Mouse (Mus musculus) inflammation-experienced regulatory T-cells, adult 6 months (primary cell): ENCODE data around the gene Aim2. TPM values are rescaled to one million over a fixed set of nuclear protein-coding genes. Genes with fewer than 3 reads are reported as not detected.
A peak's percentile ranks its signal among the peaks of the same experiment; 100 is the strongest.

Experiments
- ATAC-seq: one replicate; pipeline ENCODE4 v1.8.0; 2017
- polyA plus RNA-seq, 3 experiments: library from polyadenylated mRNA; unstranded; fragments of 100-300 nt; shearing (Covaris generic); gene quantifications; one replicate each; pipeline ENCODE4 v1.2.1; 2017

The Aim2 gene
- polyA plus RNA-seq, 3 experiments from 2014 or later = 49.6 to 69.8 (median 61.1) TPM

DNA sequence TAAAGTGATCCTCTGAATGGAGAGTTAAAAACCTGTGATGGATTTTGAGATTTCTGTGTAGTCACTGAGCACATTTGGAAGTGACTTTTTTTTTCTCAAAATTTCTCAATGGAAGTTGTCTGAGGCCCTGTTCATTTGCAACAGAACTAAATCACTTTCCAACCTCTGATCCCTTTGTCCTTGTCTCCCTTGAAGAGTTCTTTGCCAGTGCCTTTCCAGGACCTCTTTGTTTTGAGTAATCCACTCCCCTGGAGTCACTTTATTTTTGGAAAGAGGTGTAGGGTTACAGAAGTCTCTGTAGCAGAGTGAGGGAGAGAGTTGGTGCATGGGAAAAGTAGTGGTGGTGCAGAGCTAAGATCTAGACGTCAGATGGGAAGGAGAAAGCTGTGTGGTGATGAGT, 2.2 kb upstream of the Aim2 start:
- ATAC-seq = no peak

DNA sequence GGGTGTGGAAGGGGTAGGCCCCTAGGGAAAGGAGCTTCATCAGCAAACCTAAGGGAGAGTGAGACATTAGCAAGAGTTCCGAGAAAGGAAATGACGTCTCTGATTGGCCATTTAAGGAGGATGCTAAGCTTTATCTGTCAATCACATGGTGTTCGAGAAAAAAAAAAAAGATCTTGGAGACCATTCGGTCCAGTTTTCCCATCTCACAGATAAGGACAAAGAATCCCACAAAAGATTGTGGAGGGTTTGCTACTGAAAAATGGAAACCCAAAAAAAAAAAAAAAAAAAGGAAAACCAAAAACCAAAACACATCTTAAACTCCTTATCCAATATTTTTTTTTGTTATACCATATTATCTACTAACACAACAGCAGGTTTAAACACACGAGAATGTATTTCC, 1.5 kb upstream of the Aim2 start:
- ATAC-seq = no peak

DNA sequence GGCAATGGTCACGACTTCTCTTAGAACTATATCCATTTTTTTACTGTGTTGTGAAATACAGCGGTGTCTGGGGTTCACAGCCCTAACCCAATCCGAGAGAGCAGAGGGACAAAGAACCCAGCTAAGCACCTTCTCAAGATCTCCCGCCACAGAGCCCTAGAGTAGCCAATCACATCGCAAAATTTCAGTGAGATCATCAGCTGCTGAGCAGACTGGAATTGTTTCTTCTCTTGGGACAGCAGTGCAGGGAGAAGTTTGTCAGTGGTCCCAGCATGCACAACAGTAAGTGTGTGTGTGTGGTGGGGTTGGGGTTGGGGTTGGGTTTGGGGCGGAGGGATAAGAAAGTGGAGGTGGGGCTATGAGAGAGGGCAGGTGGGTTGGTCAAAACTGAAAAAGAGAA, 733 bp upstream of the Aim2 start:
- no peak for ATAC-seq

DNA sequence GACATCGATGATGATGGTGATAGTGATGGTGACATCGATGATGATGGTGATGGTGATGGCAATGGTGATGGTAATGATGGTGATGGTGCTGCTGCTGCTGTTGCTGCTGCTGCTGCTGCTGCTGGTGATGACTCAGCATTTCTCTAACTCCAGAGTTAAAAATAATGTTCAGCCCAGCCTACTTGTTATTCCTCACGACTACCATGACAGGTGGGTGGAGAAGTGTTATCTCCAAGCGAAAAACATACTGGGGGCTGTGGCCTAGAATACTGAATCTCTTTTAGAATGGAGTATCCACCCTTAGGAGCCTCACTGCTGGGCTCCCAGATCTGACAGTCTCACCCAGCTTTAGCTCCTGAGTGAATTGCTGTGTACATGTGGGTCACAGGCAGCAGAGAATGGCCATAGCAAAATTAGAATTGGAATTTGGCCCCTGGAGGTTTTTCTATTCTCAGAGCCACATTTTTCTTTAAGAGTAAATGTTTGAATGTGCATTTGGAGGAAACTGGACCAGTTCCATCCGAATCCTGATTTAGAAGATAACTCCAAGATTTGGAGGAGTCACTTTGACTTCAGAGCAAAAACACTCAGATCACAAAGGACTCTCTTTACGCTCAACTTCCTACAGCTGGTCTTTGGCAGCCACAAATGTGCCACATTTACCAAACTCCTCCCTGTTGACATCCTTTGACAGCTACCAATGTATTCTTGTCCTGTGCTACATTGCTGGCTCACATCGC, 4.6 kb downstream of the Aim2 start:
- no peak for ATAC-seq

DNA sequence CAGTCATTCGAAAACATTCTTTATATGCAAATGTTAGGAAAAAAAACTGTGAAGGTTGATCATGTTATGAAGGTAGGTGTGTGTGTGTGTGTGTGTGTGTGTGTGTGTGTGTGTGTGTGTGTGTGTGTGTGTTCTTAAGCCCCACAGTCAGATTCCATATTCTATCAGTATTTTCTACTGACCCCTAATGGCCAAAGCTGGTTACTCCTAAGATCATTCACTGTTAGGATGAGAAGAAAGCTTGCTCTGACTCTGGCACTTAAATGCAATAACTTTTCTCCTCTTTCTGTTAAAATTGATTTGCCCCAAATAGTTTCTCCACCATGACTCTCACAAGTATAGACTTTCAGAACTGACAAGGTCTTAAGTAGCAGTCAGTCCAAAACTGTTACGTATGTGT, 6.0 kb downstream of the Aim2 start:
- no peak for ATAC-seq

DNA sequence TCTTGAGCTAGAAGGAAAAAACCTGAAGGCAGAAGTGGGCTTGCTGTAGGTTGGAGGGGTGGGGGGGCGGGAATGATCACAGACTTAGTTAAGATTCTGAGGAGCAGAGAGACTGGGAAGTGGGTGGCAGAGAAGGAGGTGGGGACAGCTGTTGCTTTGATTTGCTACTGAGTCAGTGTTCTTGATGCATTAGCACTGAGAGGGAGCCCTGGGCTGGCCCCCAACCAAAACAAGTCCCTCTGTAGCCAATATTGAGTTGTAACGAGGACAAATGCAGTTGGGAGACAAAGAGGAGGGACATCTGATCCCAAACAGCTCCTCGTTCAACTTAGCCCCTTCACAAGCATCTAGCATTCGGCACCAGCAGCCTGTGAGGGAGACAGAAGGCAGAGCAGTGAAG, 7.1 kb downstream of the Aim2 start:
- no peak for ATAC-seq

DNA sequence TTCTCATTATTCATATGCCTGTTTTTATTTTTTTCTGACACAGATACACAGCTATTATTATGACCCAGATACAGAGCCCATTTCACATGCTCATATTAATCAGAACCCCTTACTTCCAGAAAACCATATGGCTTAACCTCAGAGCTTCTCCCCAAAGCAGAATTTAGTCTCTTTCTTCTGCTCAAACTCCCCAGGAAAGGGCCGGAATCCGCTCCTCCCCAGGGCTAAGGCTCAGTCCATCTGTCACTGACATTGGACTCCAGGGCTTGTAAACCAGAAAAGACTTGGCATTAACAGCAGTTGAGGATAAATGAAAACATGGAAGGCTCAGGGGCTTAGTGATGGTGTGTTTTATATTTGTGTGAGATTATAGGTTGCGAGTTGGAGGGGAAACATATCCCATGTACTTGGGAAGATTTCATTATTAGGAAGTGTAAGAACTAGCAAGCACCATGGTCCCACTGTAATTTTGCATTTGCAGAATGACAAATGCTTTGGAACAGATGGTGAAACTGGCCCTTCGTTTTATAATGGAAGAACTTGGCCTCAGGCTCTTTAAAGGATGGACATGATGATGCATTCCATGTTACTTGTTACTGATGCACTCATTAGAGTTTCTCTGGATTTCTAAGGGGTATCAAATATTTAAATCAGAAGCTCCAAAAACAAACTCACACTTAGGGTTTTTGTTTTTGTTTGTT, 9.1 kb downstream of the Aim2 start:
- ATAC-seq = no peak

DNA sequence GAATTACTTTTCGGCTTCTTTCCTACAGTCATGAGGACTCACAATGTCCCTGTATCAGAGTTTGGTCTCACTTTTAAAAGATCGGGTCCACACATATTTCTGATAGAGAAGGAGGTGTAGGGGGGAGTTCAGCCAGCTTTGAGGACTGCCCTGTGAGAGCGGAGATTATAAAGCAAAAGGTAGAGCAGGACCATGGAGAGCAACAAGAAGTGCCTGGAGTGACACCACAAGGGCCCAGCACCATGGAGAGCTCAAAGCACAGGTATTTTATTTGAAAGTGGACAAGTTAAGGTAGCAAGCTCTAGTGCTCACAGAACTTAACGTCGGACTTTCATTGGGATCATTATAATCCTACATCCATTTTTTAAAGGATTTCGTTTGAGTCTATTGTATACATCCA, 11.0 kb downstream of the Aim2 start:
- no peak for ATAC-seq

DNA sequence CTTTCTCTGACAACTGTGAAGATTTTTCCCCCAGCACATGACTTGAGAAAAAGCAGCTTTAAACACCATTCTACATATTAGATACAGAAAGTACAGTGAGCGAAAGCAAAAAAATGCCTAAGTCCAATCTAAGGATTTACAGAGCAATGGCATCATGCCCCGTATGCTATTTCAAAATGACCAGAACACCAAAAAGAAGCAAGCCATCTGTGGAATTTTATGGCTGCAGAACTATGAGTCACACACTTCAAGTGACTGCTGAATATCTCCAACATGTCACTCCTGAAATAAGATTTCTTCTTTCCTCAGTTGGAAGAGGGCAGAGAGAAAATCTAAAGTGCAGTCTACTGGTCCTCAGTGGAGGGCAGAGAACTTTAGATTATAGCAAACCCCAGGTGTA, 12.8 kb downstream of the Aim2 start:
- no peak for ATAC-seq

DNA sequence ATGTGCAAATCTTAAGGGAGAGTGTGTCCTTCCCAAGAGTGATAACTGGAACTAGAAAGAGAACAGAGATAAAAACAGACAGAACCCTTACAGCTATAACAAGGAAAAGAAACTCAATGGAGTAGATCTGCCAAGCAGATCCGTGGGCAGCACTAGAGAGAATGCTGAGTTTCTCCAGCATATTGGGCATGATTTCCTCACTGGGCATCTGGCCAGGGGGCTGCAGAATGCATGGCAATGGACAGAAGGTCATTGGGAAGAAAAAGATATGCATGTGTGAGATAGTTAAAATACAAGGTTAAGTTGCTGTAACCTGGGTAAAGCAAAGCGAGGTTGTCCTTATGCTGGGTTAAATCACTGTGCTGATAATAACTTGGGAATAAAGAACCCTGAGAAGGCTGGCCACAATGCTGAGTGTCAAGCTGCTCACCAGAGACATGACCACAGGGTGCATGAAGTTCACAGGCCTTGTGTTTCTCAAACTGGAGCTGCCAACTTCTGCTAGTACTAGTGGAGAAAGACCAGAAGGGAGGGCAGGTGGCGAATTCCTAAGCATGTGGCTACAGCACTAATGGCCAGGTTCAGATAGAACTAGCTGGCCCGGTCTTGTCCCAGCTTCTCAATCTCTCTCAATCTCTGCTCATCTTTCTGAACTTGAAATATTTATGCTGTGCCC, 13.6 kb downstream of the Aim2 start:
- ATAC-seq = no peak

DNA sequence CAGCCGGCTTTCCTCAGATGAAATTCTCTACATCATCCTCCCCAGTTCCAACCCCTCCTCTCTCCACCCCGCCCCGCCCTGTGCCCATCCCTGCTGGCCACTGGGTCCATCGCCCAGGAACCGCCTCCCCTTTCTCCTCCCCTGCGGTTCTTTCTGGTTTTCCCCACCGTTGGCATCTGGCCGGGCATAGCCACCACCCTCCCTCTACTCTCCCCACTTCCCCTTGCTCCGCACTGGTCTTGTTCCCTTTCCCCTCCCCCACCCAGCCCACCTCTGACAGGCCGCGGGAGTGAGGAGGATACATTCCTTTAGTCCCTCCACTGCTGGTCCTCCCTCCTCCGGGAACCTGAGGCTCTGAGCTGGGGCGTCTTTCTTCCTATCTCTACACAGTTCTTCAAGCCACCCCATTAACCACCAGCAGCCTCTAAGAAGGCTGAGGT, 15.3 kb downstream of the Aim2 start:
- no peak for ATAC-seq

DNA sequence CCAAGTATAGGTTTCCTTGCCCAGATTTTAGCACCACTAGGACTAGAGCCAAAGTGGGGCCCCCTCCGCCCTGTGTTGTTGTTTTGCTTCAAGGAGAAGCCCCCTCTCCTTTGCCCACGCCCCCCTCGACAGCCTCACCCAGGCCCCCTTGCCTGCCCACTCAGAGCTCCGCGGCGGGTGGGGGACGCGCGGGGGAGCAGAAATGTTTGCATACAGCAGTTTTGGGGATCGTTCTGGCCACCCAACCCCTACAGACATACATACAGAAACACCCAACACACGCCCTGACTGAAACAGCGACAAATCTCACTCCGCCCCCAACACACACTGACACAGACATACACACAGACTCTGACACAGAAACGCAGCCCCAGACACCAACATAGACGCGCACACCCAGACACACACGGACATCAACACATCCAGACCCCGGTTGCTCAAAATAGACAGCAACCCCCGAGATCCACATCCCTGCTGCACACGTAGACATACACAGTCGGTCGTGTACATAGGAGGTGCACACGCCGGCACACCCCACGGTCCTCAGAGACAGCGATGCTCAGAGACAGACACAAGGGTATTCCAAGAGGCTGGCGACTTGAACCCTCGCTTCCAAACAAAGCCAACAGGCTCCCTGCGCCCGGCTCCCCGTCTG, 16.1 kb downstream of the Aim2 start:
- ATAC-seq = no peak

DNA sequence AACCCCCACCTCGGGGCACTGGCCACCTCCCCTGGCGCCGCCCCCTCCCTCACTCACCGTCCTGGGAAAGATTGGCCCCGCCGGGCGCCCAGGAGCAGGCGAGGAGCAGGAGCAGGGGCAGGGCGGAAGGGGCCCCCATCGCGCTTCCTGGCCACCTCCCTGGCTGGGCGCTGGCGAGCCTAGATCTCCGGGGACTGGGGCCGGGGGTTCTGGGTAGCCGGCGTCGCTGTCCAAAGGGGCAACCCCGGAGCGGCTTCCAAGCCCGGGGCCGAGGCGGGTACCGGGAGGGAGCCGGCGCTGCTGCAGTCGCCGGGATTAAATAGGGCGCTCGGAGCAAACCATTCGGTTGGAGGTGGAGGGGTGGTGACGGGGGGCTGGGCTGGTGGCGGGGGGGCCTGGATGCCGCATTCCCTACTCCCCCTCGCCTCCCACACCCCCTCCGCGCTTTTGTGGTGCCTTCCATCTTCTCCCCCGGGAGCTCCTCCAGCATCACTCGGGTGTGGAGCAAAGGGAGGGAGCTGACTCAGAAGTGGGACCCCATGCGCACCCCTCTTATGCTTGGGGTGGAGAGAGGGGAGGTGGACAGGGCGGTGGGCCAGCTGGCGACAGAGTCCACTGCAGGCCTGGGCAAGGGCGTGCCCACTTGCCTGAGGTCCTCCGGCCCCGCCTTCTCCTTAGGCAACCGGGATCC, 16.8 kb downstream of the Aim2 start, which contains the start of gene Cadm3:
Gene Cadm3 (minus strand): TSS at position 340 of the 691 bp plus-strand sequence.
- ATAC-seq = no peak

DNA sequence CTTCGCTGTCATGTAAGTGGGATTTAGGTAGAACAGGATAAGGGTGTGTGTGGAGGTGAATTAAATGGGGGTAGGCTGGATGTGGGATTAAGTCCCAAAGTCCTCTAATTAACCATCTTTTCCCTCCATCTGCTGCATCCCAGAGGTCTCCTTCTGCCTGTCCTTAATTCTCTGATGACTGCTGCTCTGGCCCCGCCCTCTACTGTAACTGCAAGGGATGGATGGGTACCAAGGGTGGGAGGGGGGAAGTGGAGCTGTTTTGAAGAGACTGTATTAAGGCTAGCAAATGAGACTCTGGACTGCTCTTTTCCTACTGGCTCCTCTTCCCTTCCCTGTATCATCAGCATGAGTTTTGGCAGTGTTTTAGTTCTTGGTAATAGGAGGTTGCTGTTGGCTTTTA, 18.9 kb downstream of the Aim2 start:
- no peak for ATAC-seq

DNA sequence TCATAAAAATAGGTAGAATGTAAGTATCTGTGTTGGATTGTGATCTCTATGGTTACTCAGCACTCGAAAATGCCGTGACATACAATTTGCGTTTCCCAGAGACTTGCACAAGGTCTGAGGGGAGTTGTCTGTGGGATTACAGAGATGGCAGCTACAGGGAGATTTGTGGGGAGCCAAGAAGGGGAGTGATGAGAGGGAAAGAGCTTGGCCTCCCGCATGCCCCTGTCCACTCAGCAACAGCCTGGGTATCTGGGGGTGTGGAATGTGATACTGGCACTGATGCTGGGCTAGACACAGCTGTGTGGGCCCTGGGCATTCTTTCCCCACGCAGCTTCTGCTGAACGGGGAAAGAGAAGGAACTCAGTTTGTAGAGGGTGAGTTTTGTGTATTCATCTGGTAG, 19.8 kb downstream of the Aim2 start:
- no peak for ATAC-seq

DNA sequence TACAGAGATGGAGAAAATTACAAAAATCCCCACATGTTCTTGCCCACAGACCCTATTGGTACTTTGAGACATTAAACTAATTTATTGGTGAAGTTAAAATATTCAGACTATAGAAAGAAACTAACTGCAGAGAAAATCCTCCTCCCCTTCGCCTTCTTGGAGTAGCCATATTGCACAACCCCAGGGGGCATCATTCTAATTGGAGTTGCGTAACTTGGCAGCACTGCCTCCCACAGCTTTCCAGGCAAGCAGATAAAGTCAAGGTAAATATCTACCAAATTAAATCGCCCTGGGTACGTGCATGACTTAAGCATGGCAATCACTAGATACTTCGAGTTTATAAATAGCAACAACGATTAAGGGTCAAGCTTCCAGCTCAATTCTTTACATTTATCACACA, 20.9 kb downstream of the Aim2 start:
- no peak for ATAC-seq

DNA sequence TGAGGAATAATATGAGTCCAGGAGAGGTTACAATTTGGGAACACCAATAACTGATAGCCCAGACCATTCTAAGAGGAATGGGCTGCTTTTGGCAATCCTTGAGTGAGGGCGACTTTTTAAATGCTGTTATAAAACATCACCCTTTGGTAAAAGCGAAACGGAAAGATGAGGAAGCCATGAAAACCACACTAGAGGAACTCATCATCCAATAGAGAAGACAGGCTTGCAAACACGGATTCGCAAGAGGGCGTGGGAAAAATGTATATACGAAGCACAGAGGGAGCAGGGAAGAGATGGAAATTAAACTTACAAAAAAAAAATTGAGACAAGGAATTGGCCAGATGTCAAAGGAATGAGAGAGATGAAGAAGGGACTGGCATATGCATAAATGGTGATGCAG, 23.3 kb downstream of the Aim2 start:
- no peak for ATAC-seq

DNA sequence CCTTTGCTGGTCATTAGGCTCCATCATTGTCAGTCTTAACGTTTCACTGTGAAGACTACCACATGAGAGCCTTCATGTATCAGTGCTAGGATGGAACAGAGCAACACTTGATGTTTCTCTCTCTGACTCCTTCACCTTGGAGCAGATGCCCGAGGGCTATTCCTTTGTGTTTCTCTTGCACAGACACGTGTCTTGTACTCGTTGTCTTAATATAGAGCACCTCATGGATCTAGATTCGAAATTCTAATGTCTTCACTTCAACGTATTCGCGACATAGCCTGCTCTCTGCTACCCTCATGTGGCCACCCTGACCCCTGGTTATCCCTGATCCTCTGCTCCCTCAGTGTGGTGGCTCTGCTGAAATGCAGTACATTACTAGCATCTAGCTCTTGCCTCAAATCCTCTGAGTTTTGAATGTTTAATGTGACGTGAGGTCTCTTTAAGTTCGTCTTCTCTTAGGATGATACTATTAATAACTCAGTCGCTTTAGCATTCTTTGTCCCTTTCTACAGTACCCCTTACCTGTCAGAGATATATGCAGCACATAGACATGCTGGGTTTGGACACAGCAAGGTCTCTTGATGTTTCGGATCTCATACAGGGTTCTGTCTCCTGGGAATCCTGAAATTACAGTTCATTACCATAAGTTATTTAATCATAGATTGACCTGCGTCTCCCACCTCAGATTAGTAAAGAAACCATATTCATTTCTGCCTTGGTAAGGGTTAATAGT, 26.9 kb downstream of the Aim2 start:
- ATAC-seq = no peak

DNA sequence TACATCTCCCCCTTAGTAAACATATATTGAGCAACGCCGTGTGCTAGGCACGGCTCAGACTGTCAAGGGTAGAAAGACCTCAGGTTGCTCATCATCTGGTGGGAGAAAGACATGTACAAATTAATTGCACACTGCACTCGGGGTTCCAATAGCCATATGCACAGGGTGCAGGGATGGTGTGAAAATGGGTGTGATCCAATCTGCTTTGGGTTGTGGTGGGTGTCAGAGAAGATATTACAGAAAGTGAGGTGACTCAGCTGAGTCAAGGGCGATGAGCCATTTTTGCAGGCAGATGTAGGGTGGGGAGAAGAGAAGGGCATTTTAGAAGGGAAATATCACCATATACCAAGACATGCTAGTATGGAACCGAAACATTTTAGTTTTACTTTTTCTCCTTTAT, 30.8 kb downstream of the Aim2 start:
- no peak for ATAC-seq

DNA sequence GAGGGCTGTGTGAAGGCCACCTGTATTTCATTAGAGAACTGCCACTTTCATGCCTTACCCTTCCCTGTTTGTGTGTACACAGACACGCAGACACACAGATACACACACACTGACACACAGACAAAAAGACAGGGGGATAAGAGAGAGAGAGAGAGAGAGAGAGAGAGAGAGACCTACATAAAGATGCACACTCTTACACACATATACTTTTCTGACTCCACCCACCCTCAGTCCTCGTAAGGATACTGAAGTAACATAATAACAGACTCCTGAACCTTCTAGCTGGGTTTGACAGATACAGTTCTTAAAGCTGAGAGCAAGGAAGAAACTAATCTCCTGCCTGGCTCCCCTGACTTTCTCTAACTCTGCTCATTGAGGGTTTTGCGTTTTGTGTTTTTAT, 38.8 kb downstream of the Aim2 start:
- no peak for ATAC-seq

DNA sequence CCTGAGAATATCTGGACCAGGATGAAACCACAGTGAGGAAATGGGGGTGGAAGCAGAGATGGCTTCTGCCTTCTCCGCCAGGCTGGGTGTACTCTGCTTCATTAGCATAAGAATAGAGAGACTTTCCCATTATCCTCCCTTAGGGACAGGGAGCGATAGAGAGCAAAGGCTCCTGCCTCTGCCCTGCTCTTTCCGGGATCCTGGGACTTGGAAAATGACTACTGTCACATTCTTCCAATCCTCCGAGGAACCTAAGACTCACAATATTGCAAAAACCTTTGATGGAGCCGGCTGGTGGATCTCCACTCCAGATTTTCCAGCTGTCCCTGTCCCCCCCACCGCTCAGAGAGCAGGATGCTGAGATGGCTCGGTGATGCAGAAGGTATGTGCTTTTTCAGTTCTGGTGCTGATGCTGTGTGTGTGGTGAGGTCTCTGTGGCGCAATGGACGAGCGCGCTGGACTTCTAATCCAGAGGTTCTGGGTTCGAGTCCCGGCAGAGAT, 39.3 kb downstream of the Aim2 start:
- ATAC-seq = no peak

DNA sequence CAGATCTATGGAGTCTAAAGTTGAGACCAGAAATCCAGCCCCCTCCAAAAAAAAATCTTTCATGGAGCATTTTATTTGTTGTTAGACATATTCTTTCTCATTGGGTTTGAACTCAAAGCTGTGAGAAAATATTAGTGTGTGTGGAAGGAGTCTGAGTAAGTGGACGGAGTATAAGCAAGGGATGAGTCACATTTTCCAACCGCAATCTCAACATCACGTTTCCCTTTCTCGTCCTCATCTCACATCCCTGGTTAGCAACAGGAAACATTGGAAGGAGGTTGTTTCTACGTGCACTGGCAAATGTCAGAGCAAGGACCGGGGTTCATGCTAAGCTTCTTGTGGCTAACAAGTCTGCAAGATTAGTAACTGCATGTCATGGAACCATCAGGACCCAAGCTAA, 41.1 kb downstream of the Aim2 start:
- ATAC-seq = peak; percentile 58
